Mouse (Mus musculus): ENCODE measurements at regions not wholly inside any gene's neighbourhood (a gene's known extent, or its start where the extent isn't known, plus 50 kb on each side); places are given as distances from the start of the nearest gene placed in this dataset.

- in situ Hi-C loops (cut with MboI, MseI) = loop anchor here (25.0 kb wide), 1 partner anchor 821 kb away; no protein-coding TSS in a partner anchor
Measured at GRCm38 (mm10) chr1:72108678-72109077, 103.4 kb downstream of the Mreg start.

- in situ Hi-C loops (cut with MboI, MseI) = loop anchor here (25.0 kb wide), 1 partner anchor 820 kb away; no protein-coding TSS in a partner anchor
Measured at GRCm38 (mm10) chr1:72107125-72107524, 105.0 kb downstream of the Mreg start.

GRCm38 (mm10) chr1:72106655-72107054 is 105.5 kb downstream of the Mreg start:
- in situ Hi-C loops (cut with MboI, MseI) = loop anchor here (25.0 kb wide), 1 partner anchor 819 kb away; no protein-coding TSS in a partner anchor

GRCm38 (mm10) chr1:72105435-72106057 is 106.6 kb downstream of the Mreg start:
- in situ Hi-C loops (cut with MboI, MseI) = loop anchor here (25.0 kb wide), 1 partner anchor 818 kb away; no protein-coding TSS in a partner anchor

- in situ Hi-C loops (cut with MboI, MseI) = loop anchor here (25.0 kb wide), 1 partner anchor 817 kb away; no protein-coding TSS in a partner anchor
Measured at GRCm38 (mm10) chr1:72103962-72104361, 108.1 kb downstream of the Mreg start.

GRCm38 (mm10) chr1:72103387-72103786 is 108.7 kb downstream of the Mreg start:
- in situ Hi-C loops (cut with MboI, MseI) = loop anchor here (25.0 kb wide), 1 partner anchor 816 kb away; no protein-coding TSS in a partner anchor

- in situ Hi-C loops (cut with MboI, MseI) = no loop called here
Measured at GRCm38 (mm10) chr1:72099447-72099846, 112.7 kb downstream of the Mreg start.

GRCm38 (mm10) chr1:72091344-72091743 is 120.8 kb downstream of the Mreg start:
- in situ Hi-C loops (cut with MboI, MseI) = no loop called here

- in situ Hi-C loops (cut with MboI, MseI) = no loop called here
Measured at GRCm38 (mm10) chr1:72085661-72086060, 126.4 kb downstream of the Mreg start.

- in situ Hi-C loops (cut with MboI, MseI) = no loop called here
Measured at GRCm38 (mm10) chr1:72084219-72084618, 127.9 kb downstream of the Mreg start.

- in situ Hi-C loops (cut with MboI, MseI) = no loop called here
Measured at GRCm38 (mm10) chr1:72082366-72082765, 129.7 kb downstream of the Mreg start.

GRCm38 (mm10) chr1:72081811-72082210 is 130.3 kb downstream of the Mreg start:
- in situ Hi-C loops (cut with MboI, MseI) = no loop called here

GRCm38 (mm10) chr1:72078926-72079550 is 133.1 kb downstream of the Mreg start:
- in situ Hi-C loops (cut with MboI, MseI) = no loop called here

- in situ Hi-C loops (cut with MboI, MseI) = no loop called here
Measured at GRCm38 (mm10) chr1:72076341-72076740, 135.8 kb downstream of the Mreg start.

GRCm38 (mm10) chr1:72075464-72075863 is 136.6 kb downstream of the Mreg start:
- in situ Hi-C loops (cut with MboI, MseI) = no loop called here

GRCm38 (mm10) chr1:72073245-72073644 is 138.9 kb downstream of the Mreg start:
- in situ Hi-C loops (cut with MboI, MseI) = no loop called here

- in situ Hi-C loops (cut with MboI, MseI) = no loop called here
Measured at GRCm38 (mm10) chr1:72070489-72070888, 141.6 kb downstream of the Mreg start.

GRCm38 (mm10) chr1:72069056-72069455 is 143.1 kb downstream of the Mreg start:
- in situ Hi-C loops (cut with MboI, MseI) = no loop called here

GRCm38 (mm10) chr1:72065090-72065489 is 147.0 kb downstream of the Mreg start:
- in situ Hi-C loops (cut with MboI, MseI) = no loop called here

- in situ Hi-C loops (cut with MboI, MseI) = no loop called here
Measured at GRCm38 (mm10) chr1:72060393-72060792, 151.7 kb downstream of the Mreg start.

- in situ Hi-C loops (cut with MboI, MseI) = no loop called here
Measured at GRCm38 (mm10) chr1:72058045-72058703, 153.9 kb downstream of the Mreg start.

- in situ Hi-C loops (cut with MboI, MseI) = no loop called here
Measured at GRCm38 (mm10) chr1:72054541-72054940, 157.6 kb downstream of the Mreg start.

Data from T-helper 2 cell (primary cell).